Mouse (Mus musculus): ENCODE results near the gene Pwp1. TPM values are rescaled to one million over a fixed set of nuclear protein-coding genes. Genes with fewer than 3 reads are reported as not detected.

The Pwp1 gene
- total RNA-seq, 2 experiments from 2014 or later = 23.3 to 27.8 TPM

Other genes starting within 250 kb of the Pwp1 start
- 10 to 100 TPM; 30.4 to 34.3 TPM for gene Prdm4, start 87.6 kb downstream of the Pwp1 start, total RNA-seq (2021)
- under 1 TPM; 0.54 to 0.82 TPM for gene Ascl4, start 98.2 kb downstream of the Pwp1 start, total RNA-seq (2021)
- gene Rtcb, start 128.3 kb downstream of the Pwp1 start, total RNA-seq (2021) = 100 to 1,000 TPM; 109 to 117 TPM
- gene Bpifc, start 182.4 kb downstream of the Pwp1 start, total RNA-seq (2021) = not detected
- gene Fbxo7, start 192.5 kb downstream of the Pwp1 start, total RNA-seq (2021) = 10 to 100 TPM; 24.5 to 26.2 TPM